Mouse (Mus musculus): ENCODE results near the gene Stub1.

Stub1 gene

GRCm38 (mm10) chr17:25839455-25840235 lies 6.4 kb upstream of the Stub1 start:
- in situ Hi-C loops (cut with MboI; ENCODE audit: unreplicated experiment in 2 of 2) = loop anchor here in 1 of 2 experiments (5.0 kb wide), 1 partner anchor 33 kb away; no protein-coding TSS in a partner anchor

DNA sequence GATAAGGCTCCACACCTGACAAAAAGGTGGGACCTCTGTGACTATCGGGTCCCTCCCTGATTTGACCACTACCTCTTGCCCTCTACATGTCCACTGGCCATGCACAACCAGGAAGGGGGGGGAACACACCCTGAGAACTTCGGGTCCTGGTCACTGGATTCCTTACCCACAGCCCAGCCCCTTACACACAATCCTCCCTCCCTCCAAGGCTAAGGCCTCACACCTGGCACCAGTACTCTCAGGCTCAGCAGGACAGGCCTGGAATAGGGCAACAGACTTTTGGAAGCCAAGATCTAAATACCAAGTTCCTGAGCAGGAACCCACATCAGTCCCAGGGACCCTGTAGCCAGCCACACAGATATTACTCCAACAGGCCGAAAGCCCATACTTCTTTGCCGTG lies 5.7 kb upstream of the Stub1 start:
- in situ Hi-C loops (cut with MboI; ENCODE audit: unreplicated experiment in 2 of 2) = loop anchor here in 1 of 2 experiments (5.0 kb wide), 1 partner anchor 33 kb away; no protein-coding TSS in a partner anchor

- in situ Hi-C loops (cut with MboI; ENCODE audit: unreplicated experiment in 2 of 2) = loop anchor here in 1 of 2 experiments (5.0 kb wide), 1 partner anchor 35 kb away; no protein-coding TSS in a partner anchor
Observed at GRCm38 (mm10) chr17:25837533-25837932, 4.3 kb upstream of the Stub1 start.

DNA sequence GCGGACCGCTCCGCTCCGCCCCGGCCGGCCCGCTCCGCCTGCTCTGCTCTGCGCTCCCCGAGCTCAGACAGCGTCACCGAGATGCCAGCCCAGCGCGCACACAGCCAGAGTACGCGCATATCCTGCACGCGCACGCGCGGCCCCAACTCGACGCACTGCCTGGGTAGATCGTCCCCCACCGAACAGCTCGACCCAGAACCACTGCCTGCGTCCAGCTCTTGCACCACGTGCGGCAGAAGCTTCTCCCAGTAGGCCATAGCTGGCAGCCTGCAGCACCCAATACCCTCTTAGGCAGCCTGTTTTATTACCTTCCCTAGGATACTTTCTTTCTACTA lies 3.8 kb upstream of the Stub1 start, which contains the start of gene Rhbdl1:
Rhbdl1 (minus strand) TSS at position 220 of the 335 bp plus-strand sequence.
- in situ Hi-C loops (cut with MboI; ENCODE audit: unreplicated experiment in 2 of 2) = loop anchor here in 1 of 2 experiments (5.0 kb wide), 1 partner anchor 35 kb away; no protein-coding TSS in a partner anchor

- in situ Hi-C loops (cut with MboI; ENCODE audit: unreplicated experiment in 2 of 2) = loop anchor here in 1 of 2 experiments (5.0 kb wide), 1 partner anchor 36 kb away; no protein-coding TSS in a partner anchor
Observed at GRCm38 (mm10) chr17:25836397-25837075, 3.3 kb upstream of the Stub1 start.

GRCm38 (mm10) chr17:25835816-25836215 lies 2.6 kb upstream of the Stub1 start:
- in situ Hi-C loops (cut with MboI; ENCODE audit: unreplicated experiment in 2 of 2) = loop anchor here in 1 of 2 experiments (5.0 kb wide), 1 partner anchor 36 kb away; no protein-coding TSS in a partner anchor

- in situ Hi-C loops (cut with MboI; ENCODE audit: unreplicated experiment in 2 of 2) = loop anchor here in 1 of 2 experiments (5.0 kb wide), 1 partner anchor 37 kb away; no protein-coding TSS in a partner anchor
Observed at GRCm38 (mm10) chr17:25835301-25835700, 2.1 kb upstream of the Stub1 start.

DNA sequence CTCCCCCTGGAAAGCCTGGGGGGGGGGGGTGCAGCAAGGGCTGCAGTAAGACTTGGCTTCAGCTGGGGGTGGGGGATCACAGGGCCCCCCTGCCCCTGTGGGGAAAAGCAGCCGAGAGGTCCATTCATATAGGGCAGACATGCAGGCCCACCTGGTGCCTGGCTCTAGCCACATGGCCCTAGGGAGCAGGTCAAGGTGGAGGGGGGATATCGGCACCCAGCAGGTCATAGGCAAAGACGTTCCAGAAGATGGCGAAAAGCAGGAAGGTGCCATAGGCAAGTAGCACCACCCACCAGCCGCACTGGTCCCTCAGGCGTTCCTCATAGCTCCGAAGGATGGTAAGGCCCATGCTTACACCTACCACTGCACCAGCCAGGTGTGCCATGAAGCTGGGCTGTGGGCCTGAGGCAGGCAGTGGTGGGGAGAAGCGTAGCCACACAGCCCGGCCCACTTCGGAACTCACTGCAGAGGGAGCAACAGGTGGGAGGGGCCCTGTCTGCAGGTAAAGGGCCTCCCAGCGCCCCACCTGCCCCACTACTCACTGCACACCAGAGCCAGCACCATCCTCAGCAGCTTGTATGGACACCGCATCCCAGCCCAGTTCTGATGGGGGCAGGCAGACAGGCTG lies 1.5 kb upstream of the Stub1 start:
- in situ Hi-C loops (cut with MboI; ENCODE audit: unreplicated experiment in 2 of 2) = loop anchor here in 1 of 2 experiments (5.0 kb wide), 1 partner anchor 38 kb away; no protein-coding TSS in a partner anchor

DNA sequence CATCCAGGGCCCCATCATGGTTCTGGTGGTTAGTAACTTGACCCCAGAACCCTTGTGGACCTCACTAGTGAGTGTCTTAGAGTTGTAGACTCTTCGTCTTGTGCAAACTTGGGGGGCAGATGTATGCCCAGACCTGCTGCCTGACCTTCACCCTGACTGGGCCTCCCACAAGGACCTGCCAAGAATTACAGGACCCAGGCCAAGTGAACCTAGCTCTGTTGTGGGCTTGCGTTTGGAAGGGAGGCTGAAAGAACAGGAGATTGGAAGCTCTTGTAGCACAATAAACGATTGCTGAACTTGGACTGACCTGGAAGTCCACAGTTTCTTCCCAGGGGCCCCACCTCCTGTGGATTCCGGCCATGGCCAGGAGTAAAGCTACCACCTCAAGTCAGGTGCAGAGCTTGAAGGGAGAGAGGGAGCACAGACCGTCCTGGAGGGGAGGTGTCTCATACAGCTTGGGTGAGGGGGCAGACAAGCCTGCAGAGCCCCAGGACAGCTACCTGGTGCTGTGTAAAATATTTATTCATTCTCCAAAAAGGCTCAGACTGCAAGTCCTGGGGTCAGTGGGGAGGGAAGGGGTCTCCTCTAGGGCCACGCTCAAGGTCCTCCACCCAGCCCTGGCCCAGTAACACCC lies 874 bp upstream of the Stub1 start:
- in situ Hi-C loops (cut with MboI; ENCODE audit: unreplicated experiment in 2 of 2) = no loop called here

DNA sequence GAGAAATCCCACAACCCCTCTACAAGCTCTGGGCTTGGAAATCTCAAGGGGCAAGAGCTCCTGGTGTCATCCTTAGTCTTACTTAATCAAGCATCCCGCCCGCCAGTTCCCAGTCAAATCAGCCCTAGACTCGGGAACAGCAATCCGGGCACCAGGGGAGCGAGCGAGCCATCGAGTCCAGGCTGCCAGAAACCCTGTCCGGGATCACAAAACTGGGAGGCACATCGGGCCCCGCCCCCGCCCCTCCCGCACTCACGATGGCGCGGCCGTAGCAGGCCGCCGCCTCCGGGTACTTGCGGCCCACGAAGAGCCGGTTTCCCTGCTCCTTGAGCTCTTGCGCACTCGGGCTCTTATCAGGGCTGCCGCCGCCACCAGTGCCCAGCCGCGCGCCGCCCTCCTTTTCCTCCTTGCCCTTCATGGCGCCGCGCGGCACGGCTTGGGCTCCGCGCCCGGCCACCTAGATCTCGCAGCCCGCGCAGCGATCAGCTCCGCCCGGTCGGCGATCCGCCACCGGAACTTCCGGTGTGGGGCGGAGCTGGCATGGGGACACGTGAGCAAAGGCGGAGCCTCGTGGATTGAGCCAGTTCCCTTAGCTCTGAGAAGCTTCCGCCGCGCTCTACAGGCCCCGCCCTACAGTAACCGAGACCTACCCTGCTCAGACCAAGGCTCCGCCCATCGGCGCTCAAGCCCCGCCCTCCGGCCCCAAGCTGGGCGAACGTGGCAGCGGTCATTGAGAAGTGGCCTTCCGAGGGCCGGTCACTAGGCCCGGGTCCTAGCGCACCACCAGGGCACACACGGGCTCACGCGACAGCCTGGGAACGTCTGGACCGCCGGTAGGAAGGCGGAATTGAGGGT lies 541 bp downstream of the Stub1 start:
- in situ Hi-C loops (cut with MboI; ENCODE audit: unreplicated experiment in 2 of 2) = no loop called here

- in situ Hi-C loops (cut with MboI; ENCODE audit: unreplicated experiment in 2 of 2) = no loop called here
Observed at GRCm38 (mm10) chr17:25831451-25832281, 1.5 kb downstream of the Stub1 start.

DNA sequence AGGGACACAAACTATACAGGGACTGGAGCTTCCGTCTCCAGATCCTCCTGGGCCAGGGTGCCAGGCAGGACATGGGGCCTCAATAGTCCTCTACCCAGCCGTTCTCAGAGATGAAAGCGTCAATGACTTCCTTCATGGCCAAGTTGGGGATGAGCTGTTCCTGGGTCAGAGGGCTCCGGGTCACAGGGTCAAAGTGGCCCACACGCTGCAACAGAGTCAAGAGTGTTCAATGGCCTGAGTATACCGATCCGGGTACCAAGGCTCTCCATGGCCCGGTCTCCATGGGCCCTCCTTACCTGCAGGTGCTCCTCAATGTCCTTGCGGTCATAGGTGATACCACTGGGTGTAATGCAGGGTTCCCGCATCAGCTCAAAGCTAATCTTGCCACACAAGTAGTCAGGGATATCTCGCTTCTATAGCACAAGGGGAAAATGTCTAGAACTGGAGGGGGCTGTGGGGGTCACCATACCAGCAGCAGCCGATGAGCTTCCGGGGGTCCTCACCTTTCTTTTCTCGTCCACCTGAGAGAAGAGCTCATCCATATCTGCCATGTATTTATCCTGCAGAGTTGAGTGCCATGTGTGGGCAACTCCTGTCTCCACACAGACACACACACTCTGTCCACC lies 2.3 kb downstream of the Stub1 start:
- in situ Hi-C loops (cut with MboI; ENCODE audit: unreplicated experiment in 2 of 2) = no loop called here

- in situ Hi-C loops (cut with MboI; ENCODE audit: unreplicated experiment in 2 of 2) = no loop called here
Observed at GRCm38 (mm10) chr17:25830200-25830753, 2.9 kb downstream of the Stub1 start.

- in situ Hi-C loops (cut with MboI; ENCODE audit: unreplicated experiment in 2 of 2) = no loop called here
Observed at GRCm38 (mm10) chr17:25829558-25830017, 3.6 kb downstream of the Stub1 start.

DNA sequence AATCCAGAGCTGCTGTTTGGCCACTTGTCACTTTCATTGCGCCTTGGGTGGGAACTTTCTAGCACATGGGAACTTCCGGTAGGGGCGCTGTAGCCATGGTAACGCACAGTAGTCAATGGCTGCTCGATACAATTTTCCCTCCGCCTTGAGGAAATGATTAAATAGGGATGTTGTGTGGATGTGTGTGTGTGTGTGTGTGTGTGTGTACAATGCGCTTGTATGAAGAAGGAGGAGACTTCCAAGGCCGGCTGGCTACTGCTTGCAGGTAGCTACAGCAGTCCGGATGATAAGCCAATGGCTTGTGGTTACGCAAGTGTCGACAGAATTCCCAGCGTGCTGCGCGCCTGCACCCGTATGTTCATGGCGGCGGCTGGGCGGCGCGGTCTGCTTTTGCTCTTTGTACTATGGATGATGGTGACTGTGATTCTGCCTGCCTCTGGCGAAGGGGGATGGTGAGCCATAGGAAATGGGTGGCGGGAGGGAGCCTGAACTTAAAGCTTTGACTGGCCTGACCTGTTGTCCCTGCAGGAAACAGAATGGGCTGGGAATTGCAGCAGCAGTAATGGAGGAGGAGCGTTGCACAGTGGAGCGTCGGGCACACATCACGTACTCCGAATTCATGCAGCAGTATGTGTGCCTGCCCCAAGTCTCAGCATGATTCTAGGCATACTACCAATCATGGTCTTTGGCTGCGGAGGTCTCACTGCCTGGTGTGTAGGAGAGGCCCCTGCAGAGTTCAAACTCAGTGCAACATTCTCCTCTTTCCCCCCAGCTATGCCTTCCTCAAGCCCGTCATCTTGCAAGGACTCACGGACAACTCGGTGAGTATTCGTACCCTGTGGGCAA lies 4.3 kb downstream of the Stub1 start, which contains the start of gene Jmjd8:
Jmjd8 (plus strand) TSS at position 156 of the 846 bp plus-strand sequence.
- in situ Hi-C loops (cut with MboI; ENCODE audit: unreplicated experiment in 2 of 2) = no loop called here

GRCm38 (mm10) chr17:25828223-25828594 lies 5.0 kb downstream of the Stub1 start:
- in situ Hi-C loops (cut with MboI; ENCODE audit: unreplicated experiment in 2 of 2) = no loop called here
